Mouse (Mus musculus): ENCODE measurements at regions not wholly inside any gene's neighbourhood (a gene's known extent, or its start where the extent isn't known, plus 50 kb on each side); places are given as distances from the start of the nearest gene placed in this dataset.

- DNase-seq, result no peak
Measured at GRCm38 (mm10) chr2:159565921-159566320, 768.0 kb downstream of the Gm826 start.

GRCm38 (mm10) chr2:159566461-159566860 is 767.5 kb downstream of the Gm826 start:
- peak; percentile 44 to 64 for DNase-seq

- DNase-seq, result no peak
Measured at GRCm38 (mm10) chr2:159568391-159568790, 765.6 kb downstream of the Gm826 start.

GRCm38 (mm10) chr2:159571862-159572261 is 762.1 kb downstream of the Gm826 start:
- DNase-seq, result peak; percentile 21 to 23

- no peak for DNase-seq
Measured at GRCm38 (mm10) chr2:159575271-159575670, 758.7 kb downstream of the Gm826 start.

- no peak for DNase-seq
Measured at GRCm38 (mm10) chr2:159583103-159583502, 750.9 kb downstream of the Gm826 start.

- peak; percentile 40 to 53 for DNase-seq
Measured at GRCm38 (mm10) chr2:159584641-159585040, 749.3 kb downstream of the Gm826 start.

GRCm38 (mm10) chr2:159586697-159587473 is 747.1 kb downstream of the Gm826 start:
- peak; percentile 56 to 62 for DNase-seq

GRCm38 (mm10) chr2:159591396-159592124 is 742.4 kb downstream of the Gm826 start:
- DNase-seq, result no peak

- no peak for DNase-seq
Measured at GRCm38 (mm10) chr2:159592841-159593240, 741.1 kb downstream of the Gm826 start.

- DNase-seq, result no peak
Measured at GRCm38 (mm10) chr2:159596285-159596684, 737.7 kb downstream of the Gm826 start.

GRCm38 (mm10) chr2:159598080-159598479 is 735.9 kb downstream of the Gm826 start:
- DNase-seq, result no peak

- DNase-seq, result no peak
Measured at GRCm38 (mm10) chr2:159607191-159607590, 726.8 kb downstream of the Gm826 start.

- DNase-seq, result no peak
Measured at GRCm38 (mm10) chr2:159610451-159610850, 723.5 kb downstream of the Gm826 start.

- DNase-seq, result no peak
Measured at GRCm38 (mm10) chr2:159616685-159617084, 717.3 kb downstream of the Gm826 start.

- no peak for DNase-seq
Measured at GRCm38 (mm10) chr2:159621261-159621660, 712.7 kb downstream of the Gm826 start.

- DNase-seq, result no peak
Measured at GRCm38 (mm10) chr2:159622141-159622669, 711.8 kb downstream of the Gm826 start.

- peak; percentile 30 to 53 for DNase-seq
Measured at GRCm38 (mm10) chr2:159625306-159625705, 708.7 kb downstream of the Gm826 start.

- DNase-seq, result peak; percentile 38 to 53
Measured at GRCm38 (mm10) chr2:159645861-159646260, 688.1 kb downstream of the Gm826 start.

GRCm38 (mm10) chr2:159646595-159646994 is 687.4 kb downstream of the Gm826 start:
- no peak for DNase-seq

- no peak for DNase-seq
Measured at GRCm38 (mm10) chr2:159652243-159652642, 681.7 kb downstream of the Gm826 start.

GRCm38 (mm10) chr2:159676845-159677244 is 657.1 kb downstream of the Gm826 start:
- DNase-seq, result peak in 1 of 2 experiments; percentile 7

GRCm38 (mm10) chr2:159680641-159681040 is 653.3 kb downstream of the Gm826 start:
- DNase-seq, result no peak

GRCm38 (mm10) chr2:159703100-159703499 is 630.9 kb downstream of the Gm826 start:
- no peak for DNase-seq
